In genomic region chr11:97855473-97855872, GRCm38 (mm10) we compare ENCODE assay signal across 27 mouse cellular contexts. TPM values are rescaled to one million over a fixed set of nuclear protein-coding genes. Genes with fewer than 3 reads are reported as not detected.
A peak's percentile ranks its signal among the peaks of the same experiment; 100 is the strongest.
DNase-seq lines count a peak whose midpoint lies in the region; ATAC-seq and TF ChIP-seq lines count a peak whose summit lies in the region.
"Had no signal": no experiment of that assay in that cellular context is flagged by ENCODE, and none has a peak within 500 bp of the region (broad histone marks: within the 10 kb centered on the region; RNA-seq: fewer than 3 reads in every experiment).

No protein-coding gene starts in this region.

- H3K27me3 ChIP-seq in intestine, embryonic 16.5 days (replicated peaks; ENCODE audit: control insufficient read depth, insufficient read depth, low read length), result no peaks in the 10 kb centered on the region
- H3K27me3 ChIP-seq in midbrain, embryonic 11.5 days (ENCODE audit: control insufficient read depth, insufficient read depth, low read length), result no peaks in the 10 kb centered on the region
- H3K27me3 ChIP-seq: CH12.LX; embryonic facial prominence, embryonic 13.5 days; embryonic facial prominence, embryonic 15.5 days; forebrain, embryonic 12.5 days had no signal

- no peak overlapping the region for H3K9ac ChIP-seq in intestine, embryonic 16.5 days (ENCODE audit: low read depth, low read length)
- H3K9ac ChIP-seq in midbrain, embryonic 11.5 days (ENCODE audit: low read length), result no peak overlapping the region
- H3K9ac ChIP-seq: embryonic facial prominence, embryonic 13.5 days; embryonic facial prominence, embryonic 15.5 days; forebrain, embryonic 12.5 days had no signal

- DNase-seq in 416B (ENCODE audit: low read depth), result peak; percentile 44
- DNase-seq in NIH3T3 (ENCODE audit: low read depth), result peak; percentile 14
- no peak for DNase-seq in adrenal gland, postnatal 36 days
- DNase-seq in kidney, adult 8-10 months, result no peak
- DNase-seq in layer of hippocampus, adult 2 months (ENCODE audit: low spot score in 2 of 2), result no peak
- no peak for DNase-seq in midbrain, embryonic 11.5 days (ENCODE audit: low spot score, missing footprints)
- DNase-seq: adrenal gland, adult 2 months; adrenal gland, postnatal 10 days; adrenal gland, postnatal 25 days; B cell, adult 2 months; cerebellum, adult 11-12 months; cerebellum, adult 2 months; cerebellum, adult 9-10 months; cerebellum, postnatal 10 days; cerebellum, postnatal 25 days had no signal

- WGBS in intestine, embryonic 16.5 days, result 76% methylated on average over 2 of the region's 2 CpGs
- 87% methylated on average over 2 of the region's 2 CpGs for WGBS in midbrain, embryonic 11.5 days

- no peaks in the 10 kb centered on the region for H3K36me3 ChIP-seq in intestine, embryonic 16.5 days (ENCODE audit: control insufficient read depth, insufficient read depth, low read length)
- no peaks in the 10 kb centered on the region for H3K36me3 ChIP-seq in midbrain, embryonic 11.5 days (ENCODE audit: control insufficient read depth, insufficient read depth, low read length)
- H3K36me3 ChIP-seq: embryonic facial prominence, embryonic 13.5 days; embryonic facial prominence, embryonic 15.5 days; forebrain, embryonic 10.5 days; forebrain, embryonic 12.5 days; G1E had no signal

- TF ChIP-seq CTCF in layer of hippocampus, adult 2 months (conservative IDR thresholded peaks at IDR 0.05), result no peak

- H3K4me1 ChIP-seq in intestine, embryonic 16.5 days (ENCODE audit: control insufficient read depth, insufficient read depth, low read length), result no peaks in the 10 kb centered on the region
- no peaks in the 10 kb centered on the region for H3K4me1 ChIP-seq in midbrain, embryonic 11.5 days (ENCODE audit: control insufficient read depth, insufficient read depth, low read length)
- H3K4me1 ChIP-seq: embryonic facial prominence, embryonic 13.5 days; embryonic facial prominence, embryonic 15.5 days; forebrain, embryonic 10.5 days; forebrain, embryonic 12.5 days had no signal

- no peak overlapping the region for H3K27ac ChIP-seq in intestine, embryonic 16.5 days (ENCODE audit: low read length)
- no peak overlapping the region for H3K27ac ChIP-seq in layer of hippocampus, adult 2 months
- no peak overlapping the region for H3K27ac ChIP-seq in midbrain, embryonic 11.5 days (ENCODE audit: low read depth, low read length)
- H3K27ac ChIP-seq: embryonic facial prominence, embryonic 13.5 days; embryonic facial prominence, embryonic 15.5 days; forebrain, embryonic 10.5 days; forebrain, embryonic 12.5 days had no signal

- no peak overlapping the region for H3K4me3 ChIP-seq in intestine, embryonic 16.5 days (ENCODE audit: low read length)
- no peak overlapping the region for H3K4me3 ChIP-seq in layer of hippocampus, adult 2 months
- H3K4me3 ChIP-seq in midbrain, embryonic 11.5 days (ENCODE audit: low read depth, low read length), result no peak overlapping the region
- H3K4me3 ChIP-seq: embryonic facial prominence, embryonic 13.5 days; embryonic facial prominence, embryonic 15.5 days; erythroblast, embryonic 14.5 days; forebrain, embryonic 10.5 days; forebrain, embryonic 12.5 days had no signal

- H3K4me2 ChIP-seq in intestine, embryonic 16.5 days (ENCODE audit: low read depth, low read length), result no peak overlapping the region
- no peak overlapping the region for H3K4me2 ChIP-seq in midbrain, embryonic 11.5 days
- H3K4me2 ChIP-seq: embryonic facial prominence, embryonic 13.5 days; embryonic facial prominence, embryonic 15.5 days; forebrain, embryonic 12.5 days had no signal

- peak; percentile 43 for ATAC-seq in intestine, embryonic 16.5 days
- peak; percentile 30; the same call in 1 of the 2 replicates for ATAC-seq in megakaryocyte, adult 5-6 weeks (ENCODE audit: poor library complexity, severe bottlenecking)
- no peak for ATAC-seq in midbrain, embryonic 11.5 days (ENCODE audit: low FRiP score)
- ATAC-seq: CD4-positive, CD25-positive, alpha-beta regulatory T cell, adult 4 months; forebrain, embryonic 14.5 days; forebrain, embryonic 16.5 days had no signal

- no peaks in the 10 kb centered on the region for H3K9me3 ChIP-seq in intestine, embryonic 16.5 days (ENCODE audit: control insufficient read depth, low read length)
- no peaks in the 10 kb centered on the region for H3K9me3 ChIP-seq in midbrain, embryonic 11.5 days (ENCODE audit: control insufficient read depth, low read length)
- H3K9me3 ChIP-seq: embryonic facial prominence, embryonic 13.5 days; embryonic facial prominence, embryonic 15.5 days; forebrain, embryonic 10.5 days; forebrain, embryonic 12.5 days; G1E had no signal

RNA-seq across cellular contexts. Expression of gene B230217C12Rik, which starts 14.9 kb away (rescaled TPM):
- 4.1 TPM in 2 replicates for polyA plus RNA-seq in intestine, embryonic 16.5 days (2015; fragmentation: Nextera tagmentation; extraction: Ambion mirVana)
- 2.3 and 2.5 TPM in 2 replicates for total RNA-seq in megakaryocyte, adult 5-6 weeks (2015)
- total RNA-seq in megakaryocyte, adult 5-6 weeks (2017), result 0.33 and 0.45 TPM in 2 replicates
- total RNA-seq in adrenal gland, postnatal 36 days (2021), result 1 to 10 TPM; 2.8 to 3.6 TPM
- 10 to 100 TPM; 67.8 to 72.6 TPM for total RNA-seq in layer of hippocampus, adult 2 months (2021)
- 14.7 and 17.3 TPM in 2 replicates for polyA plus RNA-seq in midbrain, embryonic 11.5 days (2014; fragmentation: Nextera tagmentation; extraction: Ambion mirVana)
- polyA plus RNA-seq: erythroblast, embryonic 14.5 days; G1E had no signal

RNA-seq across cellular contexts. Expression of gene Fbxo47, which starts 28.5 kb away (rescaled TPM):
- 0.26 and 0.78 TPM in 2 replicates for polyA plus RNA-seq in intestine, embryonic 16.5 days (2015; fragmentation: Nextera tagmentation; extraction: Ambion mirVana)
- total RNA-seq in megakaryocyte, adult 5-6 weeks (2015), result 0.30 and 2.1 TPM in 2 replicates
- total RNA-seq in megakaryocyte, adult 5-6 weeks (2017), result 0.73 and 1.5 TPM in 2 replicates
- total RNA-seq in adrenal gland, postnatal 36 days (2021), result 1 to 10 TPM in 1 of 2 experiments, under 1 TPM in 1; 0.63 to 1.6 TPM
- 1 to 10 TPM; 1.2 to 1.8 TPM for total RNA-seq in layer of hippocampus, adult 2 months (2021)
- polyA plus RNA-seq in midbrain, embryonic 11.5 days (2014; fragmentation: Nextera tagmentation; extraction: Ambion mirVana), result 0.83 and 0.96 TPM in 2 replicates
- polyA plus RNA-seq: adrenal gland, adult 2 months; erythroblast, embryonic 14.5 days; G1E had no signal

RNA-seq across cellular contexts. Expression of gene Lasp1, which starts 56.7 kb away (rescaled TPM):
- polyA plus RNA-seq in intestine, embryonic 16.5 days (2015; fragmentation: Nextera tagmentation; extraction: Ambion mirVana), result 141 and 148 TPM in 2 replicates
- total RNA-seq in megakaryocyte, adult 5-6 weeks (2015), result 121 and 128 TPM in 2 replicates
- 315 and 351 TPM in 2 replicates for total RNA-seq in megakaryocyte, adult 5-6 weeks (2017)
- total RNA-seq in adrenal gland, postnatal 36 days (2021), result 100 to 1,000 TPM; 103 to 128 TPM
- 10 to 100 TPM; 88.1 to 91.4 TPM for total RNA-seq in layer of hippocampus, adult 2 months (2021)
- polyA plus RNA-seq in midbrain, embryonic 11.5 days (2014; fragmentation: Nextera tagmentation; extraction: Ambion mirVana), result 52.6 and 59.2 TPM in 2 replicates

Comparison
In these comparisons a context has a peak if more than half of its experiments do, and no peak if none do; other contexts are left out.
1. DNase-seq: peak in 416B (single experiment) and NIH3T3 (single experiment); none in adrenal gland, postnatal 36 days (0 of 2), kidney, adult 8-10 months (0 of 2), layer of hippocampus, adult 2 months (0 of 2) and midbrain, embryonic 11.5 days (single experiment).
2. RNA of gene B230217C12Rik, which starts 14.9 kb away (total RNA-seq): 67.8 to 72.6 TPM in layer of hippocampus, adult 2 months; 2.8 to 3.6 TPM in adrenal gland, postnatal 36 days and 0.33 to 2.5 TPM in megakaryocyte, adult 5-6 weeks; every median in the first group is over 10 times any median in the second.